Mouse (Mus musculus): ENCODE data around the gene Grb10. TPM values are rescaled to one million over a fixed set of nuclear protein-coding genes. Genes with fewer than 3 reads are reported as not detected.

Gene Grb10
- polyA plus RNA-seq, 1 experiment from 2014 or later: 654 TPM

- no peak overlapping the region for H3K4me3 ChIP-seq
- peak overlapping the region; percentile 79 for H3K27ac ChIP-seq
- WGBS: 91% methylated on average over 3 of the region's 3 CpGs
- H3K27me3 ChIP-seq (ENCODE audit: insufficient read depth, poor library complexity, severe bottlenecking): no peaks in the 10 kb centered on the region
- DNase-seq (ENCODE audit: low spot score): no peak
- H3K9me3 ChIP-seq: no peaks in the 10 kb centered on the region
- peaks cover 23% of the 10 kb centered on the region for H3K4me1 ChIP-seq
- H3K36me3 ChIP-seq: no peaks in the 10 kb centered on the region
Observed at GRCm38 (mm10) chr11:11898496-11898895, 140.0 kb downstream of the Grb10 start.

- H3K9me3 ChIP-seq: no peaks in the 10 kb centered on the region
- no peaks in the 10 kb centered on the region for H3K36me3 ChIP-seq
- H3K27me3 ChIP-seq (ENCODE audit: insufficient read depth, poor library complexity, severe bottlenecking): no peaks in the 10 kb centered on the region
- DNase-seq (ENCODE audit: low spot score): no peak
- no peak within 1 kb of the TSS for H3K4me3 ChIP-seq
- peak within 1 kb of the TSS; percentile 79 for H3K27ac ChIP-seq
- WGBS: 78% methylated on average over 12 of the region's 12 CpGs
- peaks cover 28% of the 10 kb centered on the region for H3K4me1 ChIP-seq
Observed at GRCm38 (mm10) chr11:11897645-11898357, 140.7 kb downstream of the Grb10 start, which contains the start of gene Ddc. TSS of gene Ddc (minus strand) at chr11:11898144.

GRCm38 (mm10) chr11:11895479-11895878, 143.0 kb downstream of the Grb10 start:
- WGBS: 81% methylated on average over 2 of the region's 2 CpGs
- H3K27ac ChIP-seq: 0 out of 2 replicates have a peak overlapping the region, but pooled peaks have one; percentile 37
- H3K27me3 ChIP-seq (ENCODE audit: insufficient read depth, poor library complexity, severe bottlenecking): no peaks in the 10 kb centered on the region
- peaks cover 18% of the 10 kb centered on the region for H3K4me1 ChIP-seq
- H3K36me3 ChIP-seq: no peaks in the 10 kb centered on the region
- H3K9me3 ChIP-seq: no peaks in the 10 kb centered on the region
- no peak overlapping the region for H3K4me3 ChIP-seq
- DNase-seq (ENCODE audit: low spot score): no peak

- no peaks in the 10 kb centered on the region for H3K9me3 ChIP-seq
- no peaks in the 10 kb centered on the region for H3K36me3 ChIP-seq
- 74% methylated on average over 1 of the region's 1 CpGs for WGBS
- peaks cover 25% of the 10 kb centered on the region for H3K4me1 ChIP-seq
- H3K27ac ChIP-seq: 0 out of 2 replicates have a peak overlapping the region, but pooled peaks have one; percentile 16
- no peaks in the 10 kb centered on the region for H3K27me3 ChIP-seq (ENCODE audit: insufficient read depth, poor library complexity, severe bottlenecking)
- H3K4me3 ChIP-seq: no peak overlapping the region
- DNase-seq (ENCODE audit: low spot score): no peak
Observed at GRCm38 (mm10) chr11:11893769-11894168, 144.7 kb downstream of the Grb10 start.

- no peaks in the 10 kb centered on the region for H3K36me3 ChIP-seq
- DNase-seq (ENCODE audit: low spot score): no peak
- 0 out of 2 replicates have a peak overlapping the region, but pooled peaks have one; percentile 16 for H3K27ac ChIP-seq
- peaks cover 25% of the 10 kb centered on the region for H3K4me1 ChIP-seq
- H3K27me3 ChIP-seq (ENCODE audit: insufficient read depth, poor library complexity, severe bottlenecking): no peaks in the 10 kb centered on the region
- H3K9me3 ChIP-seq: no peaks in the 10 kb centered on the region
- 59% methylated on average over 10 of the region's 10 CpGs for WGBS
- no peak overlapping the region for H3K4me3 ChIP-seq
Observed at GRCm38 (mm10) chr11:11892993-11893602, 145.4 kb downstream of the Grb10 start.

- no peak overlapping the region for H3K27ac ChIP-seq
- H3K4me3 ChIP-seq: no peak overlapping the region
- no peaks in the 10 kb centered on the region for H3K27me3 ChIP-seq (ENCODE audit: insufficient read depth, poor library complexity, severe bottlenecking)
- no peaks in the 10 kb centered on the region for H3K36me3 ChIP-seq
- no peak for DNase-seq (ENCODE audit: low spot score)
- H3K9me3 ChIP-seq: no peaks in the 10 kb centered on the region
- peaks cover 23% of the 10 kb centered on the region for H3K4me1 ChIP-seq
Observed at GRCm38 (mm10) chr11:11891832-11892231, 146.7 kb downstream of the Grb10 start.

- Histone ChIP-seq H3K4me1 (peaks cover 38% of the 10 kb centered on the region), H3K4me3 (no peak overlapping the region), H3K9me3 (no peaks in the 10 kb centered on the region), H3K27ac (peak overlapping the region; percentile 73), H3K27me3 (ENCODE audit: insufficient read depth, poor library complexity, severe bottlenecking) (no peaks in the 10 kb centered on the region), H3K36me3 (no peaks in the 10 kb centered on the region)
- 71% methylated on average over 10 of the region's 10 CpGs for WGBS
- DNase-seq (ENCODE audit: low spot score): no peak
Observed at GRCm38 (mm10) chr11:11890139-11890741, 148.2 kb downstream of the Grb10 start.

- Histone ChIP-seq H3K9me3 (no peaks in the 10 kb centered on the region), H3K4me3 (no peak overlapping the region), H3K4me1 (peaks cover 50% of the 10 kb centered on the region), H3K36me3 (no peaks in the 10 kb centered on the region), H3K27ac (peak overlapping the region; percentile 65), H3K27me3 (ENCODE audit: insufficient read depth, poor library complexity, severe bottlenecking) (no peaks in the 10 kb centered on the region)
- 73% methylated on average over 3 of the region's 3 CpGs for WGBS
- DNase-seq (ENCODE audit: low spot score): no peak
Observed at GRCm38 (mm10) chr11:11888727-11889126, 149.8 kb downstream of the Grb10 start.

- peak overlapping the region; percentile 65; the same call in 1 of the 2 replicates for H3K27ac ChIP-seq
- no peaks in the 10 kb centered on the region for H3K36me3 ChIP-seq
- H3K4me1 ChIP-seq: peaks cover 47% of the 10 kb centered on the region
- no peak for DNase-seq (ENCODE audit: low spot score)
- no peaks in the 10 kb centered on the region for H3K9me3 ChIP-seq
- no peaks in the 10 kb centered on the region for H3K27me3 ChIP-seq (ENCODE audit: insufficient read depth, poor library complexity, severe bottlenecking)
- no peak overlapping the region for H3K4me3 ChIP-seq
- WGBS: 79% methylated on average over 3 of the region's 3 CpGs
Observed at GRCm38 (mm10) chr11:11888051-11888450, 150.4 kb downstream of the Grb10 start.

GRCm38 (mm10) chr11:11886403-11886998, 152.0 kb downstream of the Grb10 start:
- no peaks in the 10 kb centered on the region for H3K9me3 ChIP-seq
- no peak for DNase-seq (ENCODE audit: low spot score)
- 33% methylated on average over 4 of the region's 4 CpGs for WGBS
- no peaks in the 10 kb centered on the region for H3K36me3 ChIP-seq
- H3K4me3 ChIP-seq: no peak overlapping the region
- peak overlapping the region; percentile 90 for H3K27ac ChIP-seq
- peaks cover 54% of the 10 kb centered on the region for H3K4me1 ChIP-seq
- H3K27me3 ChIP-seq (ENCODE audit: insufficient read depth, poor library complexity, severe bottlenecking): no peaks in the 10 kb centered on the region

- 15% methylated on average over 3 of the region's 3 CpGs for WGBS
- Histone ChIP-seq H3K4me3 (no peak overlapping the region), H3K4me1 (peaks cover 60% of the 10 kb centered on the region), H3K27ac (peak overlapping the region; percentile 90), H3K9me3 (no peaks in the 10 kb centered on the region), H3K27me3 (ENCODE audit: insufficient read depth, poor library complexity, severe bottlenecking) (no peaks in the 10 kb centered on the region), H3K36me3 (no peaks in the 10 kb centered on the region)
- DNase-seq (ENCODE audit: low spot score): no peak
Observed at GRCm38 (mm10) chr11:11885921-11886320, 152.6 kb downstream of the Grb10 start.

GRCm38 (mm10) chr11:11885246-11885643, 153.2 kb downstream of the Grb10 start:
- no peaks in the 10 kb centered on the region for H3K27me3 ChIP-seq (ENCODE audit: insufficient read depth, poor library complexity, severe bottlenecking)
- H3K4me1 ChIP-seq: peaks cover 64% of the 10 kb centered on the region
- no peak overlapping the region for H3K4me3 ChIP-seq
- no peak for DNase-seq (ENCODE audit: low spot score)
- peak overlapping the region; percentile 90 for H3K27ac ChIP-seq
- H3K36me3 ChIP-seq: no peaks in the 10 kb centered on the region
- 75% methylated on average over 4 of the region's 4 CpGs for WGBS
- H3K9me3 ChIP-seq: no peaks in the 10 kb centered on the region

All from heart, embryonic 10.5 days (tissue).